Mouse (Mus musculus) CH12.LX (cell line): ENCODE measurements around the gene Ganab. TPM values are rescaled to one million over a fixed set of nuclear protein-coding genes. Genes with fewer than 3 reads are reported as not detected.
A peak's percentile ranks its signal among the peaks of the same experiment; 100 is the strongest.

Experiments
- DNase-seq: peaks from one replicate; pipeline ENCODE4 v3.0.0-alpha.2; 2013; ENCODE audit errors: extremely low read depth
- H3K27ac ChIP-seq: 2 replicates; pipeline ENCODE4 v1.5.1; 2012; ENCODE audit warnings: low read depth, mild to moderate bottlenecking, control low read depth, moderate library complexity; ENCODE audit not compliant: insufficient read depth
- H3K27me3 ChIP-seq: replicated peaks from 2 replicates; pipeline ENCODE3; 2012; ENCODE audit warnings: inconsistent platforms
- H3K36me3 ChIP-seq, 2 experiments: replicated peaks in 1 of 2; 2 replicates each; pipeline versions ENCODE3 to v1.6.1; 2012; ENCODE audit warnings: inconsistent platforms in 1 of 2, low read length in 1 of 2, mild to moderate bottlenecking in 1 of 2, mixed read lengths in 1 of 2, moderate library complexity in 1 of 2; ENCODE audit not compliant: control insufficient read depth in 1 of 2, insufficient read depth in 1 of 2
- H3K4me1 ChIP-seq, 2 experiments: 2 replicates each; pipeline ENCODE4 v1.6.1; 2012; ENCODE audit warnings: inconsistent platforms in 1 of 2, moderate library complexity in 1 of 2; ENCODE audit not compliant: insufficient read depth in 2 of 2, control insufficient read depth in 1 of 2
- H3K4me2 ChIP-seq: 2 replicates; pipeline ENCODE4 v1.6.1; 2012; ENCODE audit warnings: low read depth, mild to moderate bottlenecking, control low read depth; ENCODE audit not compliant: poor library complexity, insufficient read depth, severe bottlenecking
- H3K4me3 ChIP-seq, 3 experiments: fragments of 150-350 bp in 1 of 3; sonication (generic) in 1 of 3; replicated peaks in 1 of 3; 2 replicates each; pipeline versions ENCODE3 to v1.5.1; 2011 to 2012; ENCODE audit warnings: low read depth in 2 of 3, low read length in 2 of 3, mild to moderate bottlenecking in 2 of 3, moderate library complexity in 2 of 3, control low read depth in 1 of 3, improper control_type of control experiment in 1 of 3, inconsistent platforms in 1 of 3, mixed read lengths in 1 of 3; ENCODE audit not compliant: poor library complexity in 1 of 3
- H3K79me2 ChIP-seq: replicated peaks from 2 replicates; pipeline ENCODE4 v1.6.1; 2012; ENCODE audit warnings: mild to moderate bottlenecking, moderate library complexity; ENCODE audit not compliant: control insufficient read depth, poor library complexity, insufficient read depth, severe bottlenecking; ENCODE audit errors: extremely low read depth
- H3K9ac ChIP-seq: 2 replicates; pipeline ENCODE4 v1.6.1; 2012; ENCODE audit warnings: low read depth, mild to moderate bottlenecking, control low read depth, moderate library complexity; ENCODE audit not compliant: insufficient read depth
- H3K9me3 ChIP-seq: replicated peaks from 2 replicates; pipeline ENCODE3; 2012; ENCODE audit warnings: low read length, inconsistent platforms, mixed read lengths
- BHLHE40 ChIP-seq: IDR thresholded peaks from 2 replicates; pipeline ENCODE4 v1.6.1; 2011; ENCODE audit warnings: mild to moderate bottlenecking, low read depth, low read length, improper control_type of control experiment
- CHD1 ChIP-seq: IDR thresholded peaks from 2 replicates; pipeline ENCODE4 v1.6.1; 2012; ENCODE audit warnings: low read depth, low read length, improper control_type of control experiment, inconsistent platforms
- CHD2 ChIP-seq: IDR thresholded peaks from 2 replicates; pipeline ENCODE4 v1.6.1; 2011; ENCODE audit warnings: low read length, improper control_type of control experiment
- GABPA ChIP-seq: IDR thresholded peaks from 2 replicates; pipeline ENCODE4 v1.6.1; 2012; ENCODE audit warnings: low read depth, low read length, improper control_type of control experiment, inconsistent platforms; ENCODE audit not compliant: insufficient replicate concordance
- HCFC1 ChIP-seq: IDR thresholded peaks from 2 replicates; pipeline ENCODE4 v1.6.1; 2012; ENCODE audit warnings: low read depth, mild to moderate bottlenecking, inconsistent platforms, low read length, improper control_type of control experiment
- KAT2A ChIP-seq: IDR thresholded peaks from 2 replicates; pipeline ENCODE4 v1.6.1; 2012; ENCODE audit warnings: low read length, improper control_type of control experiment, inconsistent platforms; ENCODE audit not compliant: insufficient replicate concordance
- MAX ChIP-seq: IDR thresholded peaks from 2 replicates; pipeline ENCODE4 v1.6.1; 2011; ENCODE audit warnings: low read length, improper control_type of control experiment
- MAZ ChIP-seq: IDR thresholded peaks from 2 replicates; pipeline ENCODE4 v1.6.1; 2012; ENCODE audit warnings: low read depth, mild to moderate bottlenecking, inconsistent platforms, low read length, improper control_type of control experiment, moderate library complexity
- MEF2A ChIP-seq: IDR thresholded peaks from 2 replicates; pipeline ENCODE4 v1.6.1; 2014; ENCODE audit warnings: low read depth, mild to moderate bottlenecking, inconsistent platforms, low read length, improper control_type of control experiment, borderline replicate concordance
- MXI1 ChIP-seq: IDR thresholded peaks from 2 replicates; pipeline ENCODE4 v1.6.1; 2011; ENCODE audit warnings: mild to moderate bottlenecking, low read depth, low read length, improper control_type of control experiment
- MYC ChIP-seq: IDR thresholded peaks from 2 replicates; pipeline ENCODE4 v1.6.1; 2011; ENCODE audit warnings: low read depth, mild to moderate bottlenecking, improper control_type of control experiment, low read length
- NELFE ChIP-seq: IDR thresholded peaks from 2 replicates; pipeline ENCODE4 v1.6.1; 2011; ENCODE audit warnings: low read depth, low read length, improper control_type of control experiment
- POLR2A ChIP-seq: IDR thresholded peaks from 2 replicates; pipeline ENCODE4 v1.6.1; 2011; ENCODE audit warnings: low read depth, mild to moderate bottlenecking, improper control_type of control experiment, low read length
- POLR2AphosphoS2 ChIP-seq: IDR thresholded peaks from 2 replicates; pipeline ENCODE4 v1.6.1; 2011; ENCODE audit warnings: low read depth, low read length, improper control_type of control experiment
- RAD21 ChIP-seq: IDR thresholded peaks from 2 replicates; pipeline ENCODE4 v1.6.1; 2011; ENCODE audit warnings: low read depth, mild to moderate bottlenecking, low read length, improper control_type of control experiment, moderate library complexity
- SIN3A ChIP-seq: IDR thresholded peaks from 2 replicates; pipeline ENCODE4 v1.6.1; 2012; ENCODE audit warnings: low read length, improper control_type of control experiment, inconsistent platforms
- ZC3H11A ChIP-seq: IDR thresholded peaks from 2 replicates; pipeline ENCODE4 v1.6.1; 2012; ENCODE audit warnings: low read depth, mild to moderate bottlenecking, inconsistent platforms, low read length, improper control_type of control experiment
- ZMIZ1 ChIP-seq: IDR thresholded peaks from 2 replicates; pipeline ENCODE4 v1.6.1; 2012; ENCODE audit warnings: low read depth, mild to moderate bottlenecking, inconsistent platforms, low read length, improper control_type of control experiment
- ZNF384 ChIP-seq: IDR thresholded peaks from 2 replicates; pipeline ENCODE4 v1.6.1; 2012; ENCODE audit warnings: low read depth, low read length, improper control_type of control experiment, inconsistent platforms
- dilution Hi-C: fragments of 300-500 bp; cut with MboI; formaldehyde crosslinking; loops from 2 replicates; pipeline ENCODE4 v1.14.3; 2020; ENCODE audit warnings: low sequenced_read_pairs; ENCODE audit not compliant: extremely low pct_unique_long_range_greater_than_20kb, extremely low pct_ligation_motif_present
- in situ Hi-C: fragments of 300-500 bp; cut with MboI; formaldehyde crosslinking; loops from 3 replicates; pipeline ENCODE4 v1.14.3; 2019; ENCODE audit warnings: low sequenced_read_pairs, low pct_ligation_motif_present, low pct_unique_long_range_greater_than_20kb, mixed read lengths
- polyA plus RNA-seq: library from polyadenylated mRNA; unstranded; fragments of >175 nt; gene quantifications from 2 replicates; pipeline ENCODE4 v1.2.1, GENCODE M21; 2012; ENCODE audit warnings: low read depth; ENCODE audit not compliant: insufficient read length
- total RNA-seq, 2 experiments: library from RNA; depleted of rRNA; stranded (reverse); fragments of 300-350 nt in 1 of 2; fragments of >200 nt in 1 of 2; gene quantifications; 2 replicates each; pipeline ENCODE4 v1.2.3; 2012 to 2014

Gene Ganab
- total and polyA plus RNA-seq, 3 experiments = 97.0 to 169 (median 143) TPM

DNA sequence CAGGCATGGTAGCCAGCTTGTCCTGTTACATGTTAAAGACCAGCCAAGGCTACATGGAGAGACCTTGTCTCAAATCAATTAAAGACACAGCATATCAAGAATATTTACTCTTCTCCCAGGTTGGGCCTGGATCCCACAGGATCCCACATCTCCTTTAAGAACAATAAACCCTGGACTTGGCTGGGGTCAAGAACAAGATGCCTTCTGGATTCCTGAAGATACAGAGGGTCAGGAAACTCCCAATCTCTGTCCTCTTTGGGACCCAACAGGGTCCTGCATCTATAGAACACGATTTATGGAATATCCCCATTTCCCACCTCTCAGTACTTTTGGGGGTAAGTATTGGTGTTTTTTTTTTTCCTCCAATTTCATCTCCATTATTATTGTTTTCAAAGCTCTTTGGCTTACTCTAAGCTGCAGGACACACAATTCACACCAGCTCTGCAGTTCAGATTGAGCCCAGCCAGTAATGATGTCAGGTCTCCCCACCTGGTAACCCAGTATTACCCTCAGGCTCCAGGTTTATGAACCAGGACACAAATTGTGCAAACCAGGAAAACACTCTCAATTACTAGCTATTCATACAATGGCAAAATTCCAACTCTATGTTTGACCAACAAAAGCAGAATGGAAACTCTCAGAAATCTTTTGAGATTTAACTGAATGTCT is 10.8 kb upstream of the Ganab start:
- Histone ChIP-seq H3K27ac (no peak overlapping the region), H3K36me3 (peaks cover 14 to 22% of the 10 kb centered on the region in 2 experiments), H3K9ac (peak overlapping the region; percentile 95), H3K4me3 (peak overlapping the region; percentile 6 to 77 (median 68)), H3K79me2 (peaks cover 26% of the 10 kb centered on the region), H3K4me1 (peaks cover 0 to 32% of the 10 kb centered on the region in 2 experiments; a peak in 2 of 4 replicates), H3K27me3 (no peaks in the 10 kb centered on the region), H3K4me2 (peak overlapping the region; percentile 66), H3K9me3 (no peaks in the 10 kb centered on the region)
- DNase-seq = no peak
- TF ChIP-seq MXI1 = 0 out of 2 replicates have a peak, but pooled peaks have one; percentile 44
- TF ChIP-seq MYC = no peak
- peak; percentile 93 for TF ChIP-seq POLR2AphosphoS2
- TF ChIP-seq CHD2 = peak; percentile 85
- peak; percentile 66; the same call in 1 of the 2 replicates for TF ChIP-seq ZMIZ1
- peak; percentile 46 for TF ChIP-seq POLR2A
- TF ChIP-seq NELFE = 0 out of 2 replicates have a peak, but pooled peaks have one; percentile 44
- peak; percentile 43; the same call in 1 of the 2 replicates for TF ChIP-seq SIN3A
- TF ChIP-seq CHD1 = peak; percentile 27
- TF ChIP-seq KAT2A = 0 out of 2 replicates have a peak, but pooled peaks have one; percentile 41
- TF ChIP-seq MAZ = no peak
- TF ChIP-seq RAD21 = no peak
- TF ChIP-seq ZC3H11A = no peak
- TF ChIP-seq GABPA = no peak
- TF ChIP-seq HCFC1 = no peak
- TF ChIP-seq MEF2A = no peak
- TF ChIP-seq BHLHE40 = no peak
- no peak for TF ChIP-seq ZNF384
- in situ Hi-C loops (no loop called here), dilution Hi-C loops (no loop called here)

- H3K9ac ChIP-seq = peak overlapping the region; percentile 95
- H3K27me3 ChIP-seq = no peaks in the 10 kb centered on the region
- H3K9me3 ChIP-seq = no peaks in the 10 kb centered on the region
- H3K4me1 ChIP-seq = peaks cover 0 to 32% of the 10 kb centered on the region in 2 experiments; a peak in 2 of 4 replicates
- dilution Hi-C loops (no loop called here), in situ Hi-C loops (no loop called here)
- H3K27ac ChIP-seq = peak overlapping the region; percentile 5; the same call in 1 of the 2 replicates
- peaks cover 14 to 22% of the 10 kb centered on the region in 2 experiments for H3K36me3 ChIP-seq
- TF ChIP-seq HCFC1 (no peak), ZMIZ1 (no peak; the same call in 1 of the 2 replicates), MYC (peak; percentile 91), MXI1 (peak; percentile 71), POLR2AphosphoS2 (peak; percentile 57; the same call in 1 of the 2 replicates), MAX (peak; percentile 78), BHLHE40 (peak; percentile 40; the same call in 1 of the 2 replicates), MAZ (0 out of 2 replicates have a peak, but pooled peaks have one; percentile 3), CHD2 (no peak; the same call in 1 of the 2 replicates)
- H3K79me2 ChIP-seq = peaks cover 26% of the 10 kb centered on the region
- no peak for DNase-seq
- H3K4me2 ChIP-seq = peak overlapping the region; percentile 66
- H3K4me3 ChIP-seq = peak overlapping the region; percentile 68 to 77 (median 74)
Measured at GRCm38 (mm10) chr19:8887585-8888463, 10.0 kb upstream of the Ganab start.
